Mouse (Mus musculus): Measurements from ENCODE around the gene Il10. TPM values are rescaled to one million over a fixed set of nuclear protein-coding genes. Genes with fewer than 3 reads are reported as not detected.

Il10 gene
- polyA plus RNA-seq, 1 experiment from 2014 or later, result not detected

DNA sequence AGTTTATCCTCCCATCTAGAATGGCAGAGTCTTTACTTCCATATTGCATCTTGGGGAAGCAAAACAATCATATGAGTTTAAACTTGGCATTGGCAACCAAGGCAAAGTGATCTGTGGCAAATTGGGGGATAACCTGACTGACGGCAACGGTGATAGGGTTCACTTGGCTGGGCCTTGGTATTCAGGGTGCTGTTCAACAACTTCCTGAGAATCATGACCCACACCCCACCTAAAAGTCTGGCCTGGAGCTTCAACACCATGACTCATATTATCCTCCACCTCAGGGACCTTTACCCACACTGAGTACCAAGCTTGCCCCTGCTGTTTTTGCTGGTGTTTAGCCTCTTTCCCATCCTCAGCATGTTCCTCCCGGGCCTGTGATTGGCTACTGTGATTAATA lies 19.3 kb upstream of the Il10 start:
- H3K9me3 ChIP-seq, result no peaks in the 10 kb centered on the region
- H3K4me2 ChIP-seq, result no peak overlapping the region
- 93% methylated on average over 3 of the region's 3 CpGs for WGBS
- H3K27me3 ChIP-seq, result no peaks in the 10 kb centered on the region
- no peak overlapping the region for H3K4me3 ChIP-seq
- H3K4me1 ChIP-seq (replicated peaks), result no peaks in the 10 kb centered on the region
- H3K27ac ChIP-seq (replicated peaks), result no peak overlapping the region
- ATAC-seq (ENCODE audit: low read depth), result no peak
- H3K9ac ChIP-seq, result no peak overlapping the region
- no peaks in the 10 kb centered on the region for H3K36me3 ChIP-seq

DNA sequence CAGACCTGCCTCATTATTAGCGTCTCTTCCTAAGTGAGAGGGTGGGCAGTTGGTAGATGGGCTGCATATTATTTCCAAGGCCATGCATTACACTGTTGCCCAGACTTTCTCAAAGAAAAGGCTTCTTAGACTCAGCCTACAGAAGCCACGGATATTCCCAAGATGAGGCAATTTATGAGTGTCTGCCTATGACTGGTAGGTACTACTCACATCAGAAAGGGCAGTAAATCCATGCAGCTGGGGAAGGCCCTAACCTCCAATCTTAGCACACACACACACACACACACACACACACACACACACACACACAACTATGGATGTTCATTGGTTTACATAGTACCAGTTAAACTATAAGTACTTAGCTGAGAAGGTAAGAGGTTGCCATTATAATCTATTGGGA lies 17.1 kb upstream of the Il10 start:
- no peaks in the 10 kb centered on the region for H3K4me1 ChIP-seq (replicated peaks)
- H3K4me3 ChIP-seq, result no peak overlapping the region
- no peak overlapping the region for H3K9ac ChIP-seq
- WGBS, result 84% methylated on average over 2 of the region's 2 CpGs
- H3K27me3 ChIP-seq, result no peaks in the 10 kb centered on the region
- no peak overlapping the region for H3K27ac ChIP-seq (replicated peaks)
- no peak for ATAC-seq (ENCODE audit: low read depth)
- H3K4me2 ChIP-seq, result no peak overlapping the region
- no peaks in the 10 kb centered on the region for H3K36me3 ChIP-seq
- H3K9me3 ChIP-seq, result no peaks in the 10 kb centered on the region

DNA sequence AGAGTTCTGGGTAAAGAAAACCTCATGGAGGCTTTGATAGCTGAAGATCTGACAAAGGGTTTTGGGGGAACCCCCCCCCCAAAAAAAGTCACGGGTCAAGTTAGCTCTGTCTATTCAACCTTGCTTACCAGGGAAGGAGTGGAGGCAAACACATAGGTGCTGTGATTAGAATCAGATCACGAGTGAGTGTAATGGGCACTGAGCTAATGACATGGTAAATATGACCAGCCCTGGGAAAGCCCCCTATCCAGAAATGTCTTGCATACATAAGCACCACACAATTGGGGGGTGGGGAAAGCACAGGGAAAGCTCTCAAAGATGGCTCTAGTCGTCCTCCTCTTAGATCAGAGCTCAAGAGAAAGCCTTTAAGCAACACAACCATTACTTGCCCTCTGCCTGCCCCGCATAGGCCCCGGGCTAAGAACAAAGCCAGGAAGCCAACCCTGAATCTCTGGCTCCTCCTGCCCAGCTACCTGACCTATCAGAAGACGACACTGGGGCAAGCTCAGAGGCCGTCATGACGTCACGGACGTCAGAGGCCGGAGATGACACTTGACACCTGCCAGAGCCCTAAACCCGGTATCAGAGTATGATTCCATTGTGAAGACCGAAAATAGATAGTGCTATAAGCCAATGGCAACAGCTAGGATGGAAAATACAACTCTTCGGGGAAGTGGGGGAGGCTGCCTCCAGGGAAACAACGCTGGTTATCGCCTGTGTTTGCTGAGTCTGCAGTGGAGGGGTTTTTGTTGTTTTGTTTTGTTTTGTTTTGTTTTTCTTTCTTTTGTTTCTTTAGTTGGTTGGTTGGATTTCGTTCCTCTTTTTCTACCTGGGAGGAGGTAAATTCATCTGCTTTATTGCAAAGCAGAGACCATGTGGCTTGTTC lies 16.4 kb upstream of the Il10 start:
- no peak for ATAC-seq (ENCODE audit: low read depth)
- no peaks in the 10 kb centered on the region for H3K36me3 ChIP-seq
- H3K27me3 ChIP-seq, result no peaks in the 10 kb centered on the region
- H3K9me3 ChIP-seq, result no peaks in the 10 kb centered on the region
- 69% methylated on average over 17 of the region's 17 CpGs for WGBS
- H3K4me2 ChIP-seq, result no peak overlapping the region
- H3K4me3 ChIP-seq, result no peak overlapping the region
- no peaks in the 10 kb centered on the region for H3K4me1 ChIP-seq (replicated peaks)
- H3K27ac ChIP-seq (replicated peaks), result no peak overlapping the region
- no peak overlapping the region for H3K9ac ChIP-seq

DNA sequence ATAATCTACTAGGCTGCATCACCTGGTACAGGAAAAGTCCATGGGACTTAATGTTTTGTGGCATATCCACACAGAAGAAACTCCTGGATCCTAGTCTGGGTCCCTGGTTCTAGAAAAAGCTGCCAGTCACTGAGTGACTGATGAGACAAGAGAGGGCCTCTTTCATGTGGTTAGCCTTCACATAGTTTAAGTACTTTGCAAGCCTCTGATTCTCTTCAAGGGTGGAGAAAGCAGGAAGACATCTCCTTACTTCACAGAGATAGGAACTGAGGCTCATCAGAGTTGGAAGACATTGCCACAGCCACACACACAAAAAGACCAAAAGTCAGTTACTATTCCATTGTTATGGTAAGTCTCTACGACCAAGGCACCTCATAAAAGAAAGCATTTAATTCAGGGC lies 13.6 kb upstream of the Il10 start:
- H3K27ac ChIP-seq (replicated peaks), result no peak overlapping the region
- H3K9ac ChIP-seq, result no peak overlapping the region
- H3K27me3 ChIP-seq, result no peaks in the 10 kb centered on the region
- WGBS, result 68% methylated on average over 1 of the region's 1 CpGs
- no peak overlapping the region for H3K4me2 ChIP-seq
- no peak for ATAC-seq (ENCODE audit: low read depth)
- H3K4me3 ChIP-seq, result no peak overlapping the region
- H3K9me3 ChIP-seq, result no peaks in the 10 kb centered on the region
- no peaks in the 10 kb centered on the region for H3K36me3 ChIP-seq
- H3K4me1 ChIP-seq (replicated peaks), result no peaks in the 10 kb centered on the region

DNA sequence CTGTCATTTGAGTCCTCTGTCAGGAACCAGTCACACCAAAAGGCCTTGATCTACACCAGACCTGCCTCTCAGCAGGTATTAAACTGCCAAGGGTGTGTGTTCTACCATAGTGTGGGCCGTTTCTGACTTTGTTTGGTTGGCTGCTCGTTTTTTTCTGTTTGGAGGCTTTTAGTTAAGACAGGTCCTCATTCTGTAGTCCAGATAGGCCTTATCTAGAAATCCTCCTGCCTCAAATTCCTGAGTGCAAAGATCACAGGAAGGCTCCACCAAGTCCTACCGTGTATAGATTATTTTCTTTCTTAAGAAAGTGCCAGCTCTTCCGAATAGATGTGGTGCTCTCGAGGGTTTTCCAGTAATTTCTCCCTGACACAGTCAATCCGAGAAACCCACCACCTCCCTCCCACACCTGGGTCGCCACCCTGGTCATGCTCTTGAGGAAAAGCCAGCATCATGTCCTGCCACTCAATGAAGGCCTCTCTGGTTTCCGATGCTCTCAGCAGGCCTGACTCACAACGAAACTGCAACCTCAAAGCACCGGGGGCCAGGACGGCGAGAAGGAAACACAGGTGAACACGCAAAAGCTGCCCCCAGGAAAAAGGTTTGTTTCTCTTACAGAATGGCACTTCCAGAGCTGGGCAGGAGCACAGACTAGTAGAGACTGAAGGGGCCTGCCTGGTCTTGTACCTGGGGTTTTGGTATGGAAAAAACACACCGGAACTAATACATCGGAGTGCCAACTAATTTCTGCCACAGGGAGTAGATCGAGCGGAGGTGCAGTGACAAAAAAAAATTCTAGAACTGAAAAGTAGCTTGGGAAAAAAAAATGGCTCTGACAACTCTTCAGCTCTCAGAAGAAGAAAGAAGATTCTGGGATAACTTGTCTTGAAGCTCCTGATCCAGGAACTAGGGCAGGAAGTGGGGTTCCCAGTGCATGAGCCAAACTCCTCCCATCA lies 9.2 kb upstream of the Il10 start:
- no peak overlapping the region for H3K4me2 ChIP-seq
- 87% methylated on average over 17 of the region's 17 CpGs for WGBS
- no peak overlapping the region for H3K9ac ChIP-seq
- H3K9me3 ChIP-seq, result no peaks in the 10 kb centered on the region
- H3K27me3 ChIP-seq, result no peaks in the 10 kb centered on the region
- no peak overlapping the region for H3K27ac ChIP-seq (replicated peaks)
- no peak overlapping the region for H3K4me3 ChIP-seq
- no peaks in the 10 kb centered on the region for H3K4me1 ChIP-seq (replicated peaks)
- no peaks in the 10 kb centered on the region for H3K36me3 ChIP-seq
- no peak for ATAC-seq (ENCODE audit: low read depth)

DNA sequence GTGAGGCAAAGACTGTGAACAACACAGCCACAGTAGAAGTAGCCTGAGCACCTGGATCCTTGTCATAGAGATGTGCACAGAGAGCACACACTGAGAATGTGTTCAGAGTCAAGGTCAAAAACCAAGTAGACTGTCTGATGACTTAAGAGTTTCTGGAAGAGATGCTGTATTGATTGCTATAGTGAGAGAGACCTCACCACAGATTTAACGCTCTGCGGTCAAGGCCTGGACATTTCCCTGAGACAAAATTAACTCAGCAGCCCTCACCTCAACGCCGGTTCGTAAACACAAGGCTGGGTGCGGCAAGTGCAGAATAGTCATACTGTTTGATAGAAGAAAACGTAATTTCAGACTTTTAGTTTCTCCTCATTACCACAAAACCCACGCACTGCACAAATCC lies 7.2 kb upstream of the Il10 start:
- H3K36me3 ChIP-seq, result no peaks in the 10 kb centered on the region

DNA sequence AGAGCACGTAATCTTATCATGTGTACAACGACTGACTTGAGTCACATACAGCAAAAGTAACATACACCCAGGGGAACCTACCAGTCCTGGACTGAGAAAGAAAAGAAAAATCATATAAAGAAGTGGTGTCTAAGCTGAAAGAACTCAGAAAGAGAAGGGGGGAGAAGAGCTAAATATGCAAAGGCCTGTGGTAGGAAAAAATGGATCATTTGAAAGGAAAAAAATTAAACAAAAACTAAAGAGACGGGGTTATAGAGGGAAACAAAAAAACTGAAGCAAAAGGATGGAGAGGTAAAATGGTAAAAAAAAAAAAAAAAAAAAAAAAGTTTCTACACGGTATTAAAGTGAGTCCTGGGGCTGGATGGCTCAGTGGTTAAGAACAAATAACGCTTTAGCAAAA lies 5.7 kb upstream of the Il10 start:
- H3K27me3 ChIP-seq, result no peaks in the 10 kb centered on the region
- 98% methylated on average over 5 of the region's 5 CpGs for WGBS

More for the DNA sequence above, 7.2 kb upstream of the Il10 start:
- no peak for ATAC-seq (ENCODE audit: low read depth)
- Histone ChIP-seq H3K4me3 (no peak overlapping the region), H3K27ac (replicated peaks) (no peak overlapping the region), H3K27me3 (no peaks in the 10 kb centered on the region), H3K4me1 (replicated peaks) (no peaks in the 10 kb centered on the region), H3K4me2 (no peak overlapping the region), H3K9ac (no peak overlapping the region), H3K9me3 (no peaks in the 10 kb centered on the region)
- 92% methylated on average over 8 of the region's 8 CpGs for WGBS

DNA sequence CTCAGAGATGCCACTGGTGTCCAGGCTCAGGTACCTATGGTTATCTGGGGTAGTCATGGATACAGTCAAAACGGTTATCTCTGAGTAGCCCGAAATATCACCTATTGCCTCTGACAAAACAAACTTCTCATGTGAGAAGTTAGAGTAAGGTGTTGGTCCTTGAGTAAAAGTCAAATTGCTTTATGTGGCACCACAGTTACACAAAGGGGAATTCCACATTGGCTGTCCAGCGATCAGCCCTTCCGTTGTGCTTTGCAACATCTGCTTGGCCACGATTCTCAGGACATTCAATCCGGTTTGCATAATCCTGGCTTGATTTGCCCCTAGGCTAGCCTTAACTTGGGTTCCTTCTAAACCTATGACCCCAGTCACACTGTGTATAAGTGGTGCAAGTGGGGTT lies 4.4 kb upstream of the Il10 start:
- H3K9ac ChIP-seq, result no peak overlapping the region
- WGBS, result 92% methylated on average over 6 of the region's 6 CpGs

More for the DNA sequence above, 5.7 kb upstream of the Il10 start:
- no peak overlapping the region for H3K4me3 ChIP-seq
- H3K4me1 ChIP-seq (replicated peaks), result no peaks in the 10 kb centered on the region
- no peaks in the 10 kb centered on the region for H3K9me3 ChIP-seq
- no peaks in the 10 kb centered on the region for H3K36me3 ChIP-seq
- ATAC-seq (ENCODE audit: low read depth), result no peak
- H3K27ac ChIP-seq (replicated peaks), result no peak overlapping the region
- no peak overlapping the region for H3K4me2 ChIP-seq
- no peak overlapping the region for H3K9ac ChIP-seq

DNA sequence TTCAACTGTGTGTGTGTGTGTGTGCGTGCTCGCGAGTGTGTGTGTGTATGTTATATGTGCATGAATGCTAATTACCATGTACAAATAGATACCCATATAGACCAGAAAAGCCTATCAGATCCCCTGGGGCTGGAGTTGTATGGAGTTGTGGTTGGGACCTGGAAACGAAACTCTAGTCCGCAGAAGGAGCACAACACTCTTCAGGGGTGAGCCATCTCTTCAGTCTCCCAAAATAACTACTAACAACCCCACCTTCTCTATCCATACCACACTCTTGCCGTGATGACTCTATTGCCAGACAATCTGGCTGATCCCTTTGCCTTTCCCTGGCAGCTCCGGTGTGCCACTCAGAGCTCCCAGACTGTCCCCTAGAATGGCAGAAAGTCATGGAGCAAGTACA lies 3.8 kb upstream of the Il10 start:
- H3K27me3 ChIP-seq, result no peaks in the 10 kb centered on the region
- no peak for ATAC-seq (ENCODE audit: low read depth)
- H3K4me3 ChIP-seq, result no peak overlapping the region
- H3K4me2 ChIP-seq, result no peak overlapping the region
- WGBS, result 96% methylated on average over 7 of the region's 7 CpGs
- H3K9ac ChIP-seq, result no peak overlapping the region
- no peak overlapping the region for H3K27ac ChIP-seq (replicated peaks)
- no peaks in the 10 kb centered on the region for H3K9me3 ChIP-seq
- no peaks in the 10 kb centered on the region for H3K4me1 ChIP-seq (replicated peaks)
- H3K36me3 ChIP-seq, result no peaks in the 10 kb centered on the region

More for the DNA sequence above, 4.4 kb upstream of the Il10 start:
- no peaks in the 10 kb centered on the region for H3K36me3 ChIP-seq
- H3K27me3 ChIP-seq, result no peaks in the 10 kb centered on the region
- no peak overlapping the region for H3K27ac ChIP-seq (replicated peaks)
- H3K9me3 ChIP-seq, result no peaks in the 10 kb centered on the region
- no peaks in the 10 kb centered on the region for H3K4me1 ChIP-seq (replicated peaks)
- H3K4me3 ChIP-seq, result no peak overlapping the region
- no peak overlapping the region for H3K4me2 ChIP-seq
- ATAC-seq (ENCODE audit: low read depth), result no peak

DNA sequence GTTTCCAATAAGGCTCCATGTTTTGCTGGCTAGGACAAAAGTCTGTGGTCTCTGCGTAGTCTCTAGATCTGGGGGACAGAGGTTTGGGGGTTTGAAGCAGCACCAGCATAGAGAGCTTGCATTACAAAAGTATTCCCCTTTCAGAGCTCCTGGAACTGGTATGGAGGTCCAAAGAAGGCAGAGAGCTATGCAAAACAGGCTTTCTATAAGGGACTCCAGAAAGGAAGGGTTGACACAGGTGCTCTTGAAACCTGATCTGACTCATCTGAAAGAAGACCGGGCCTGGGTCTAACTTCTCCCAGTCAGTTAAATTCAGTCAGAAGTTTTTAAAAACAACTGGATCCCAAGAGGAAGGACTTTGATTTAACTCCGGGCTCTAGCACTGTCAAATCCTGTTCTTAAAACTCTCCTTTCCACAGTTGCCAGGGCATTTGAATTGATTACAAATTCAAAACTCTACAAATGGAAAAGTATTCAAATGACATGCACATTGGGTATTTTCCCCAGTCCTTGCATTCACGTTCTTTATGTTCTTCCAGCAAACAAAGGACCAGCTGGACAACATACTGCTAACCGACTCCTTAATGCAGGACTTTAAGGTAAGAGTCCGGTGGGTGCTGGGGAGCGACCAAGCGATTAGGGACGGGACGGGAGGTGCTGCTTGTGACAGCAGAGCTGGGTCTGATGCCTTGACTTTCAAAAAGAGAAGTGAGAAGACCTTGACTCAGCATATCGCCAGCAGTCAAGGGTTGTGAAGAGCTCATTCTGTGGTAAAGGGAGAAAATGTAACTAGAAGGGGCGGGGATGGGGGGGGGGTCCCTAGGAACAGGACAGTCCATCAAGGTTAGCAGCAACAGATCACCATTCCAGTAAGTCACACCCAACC lies 1.0 kb downstream of the Il10 start:
- 59% methylated on average over 12 of the region's 12 CpGs for WGBS
- no peaks in the 10 kb centered on the region for H3K4me1 ChIP-seq (replicated peaks)
- H3K27me3 ChIP-seq, result no peaks in the 10 kb centered on the region
- H3K27ac ChIP-seq (replicated peaks), result no peak overlapping the region
- H3K36me3 ChIP-seq, result no peaks in the 10 kb centered on the region
- H3K9ac ChIP-seq, result no peak overlapping the region
- H3K4me3 ChIP-seq, result no peak overlapping the region
- H3K9me3 ChIP-seq, result no peaks in the 10 kb centered on the region
- H3K4me2 ChIP-seq, result no peak overlapping the region
- ATAC-seq (ENCODE audit: low read depth), result no peak

DNA sequence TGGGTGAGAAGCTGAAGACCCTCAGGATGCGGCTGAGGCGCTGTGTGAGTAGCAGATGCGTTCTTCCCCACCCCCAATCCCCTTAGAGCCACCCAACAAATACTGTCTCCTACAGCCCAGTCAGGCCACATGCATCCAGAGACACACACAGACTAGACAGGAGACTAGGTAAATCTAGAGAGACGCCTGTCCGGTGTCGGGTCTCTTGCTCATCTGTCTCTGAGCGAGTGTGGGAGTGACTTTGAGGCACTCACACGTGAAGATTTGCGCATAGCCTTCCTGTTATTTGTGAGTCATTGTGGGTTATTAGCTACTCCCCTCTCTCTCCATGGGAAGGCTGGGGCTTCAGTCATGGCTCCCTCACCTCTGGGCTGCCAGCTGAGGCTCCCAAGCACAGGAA lies 1.8 kb downstream of the Il10 start:
- no peaks in the 10 kb centered on the region for H3K4me1 ChIP-seq (replicated peaks)
- no peak overlapping the region for H3K27ac ChIP-seq (replicated peaks)
- ATAC-seq (ENCODE audit: low read depth), result no peak
- no peaks in the 10 kb centered on the region for H3K36me3 ChIP-seq
- H3K4me3 ChIP-seq, result no peak overlapping the region
- no peak overlapping the region for H3K4me2 ChIP-seq
- H3K9ac ChIP-seq, result no peak overlapping the region
- 75% methylated on average over 9 of the region's 9 CpGs for WGBS
- H3K9me3 ChIP-seq, result no peaks in the 10 kb centered on the region
- no peaks in the 10 kb centered on the region for H3K27me3 ChIP-seq
